Mouse (Mus musculus): ENCODE measurements around the gene Ano6.

Ano6 gene

DNA sequence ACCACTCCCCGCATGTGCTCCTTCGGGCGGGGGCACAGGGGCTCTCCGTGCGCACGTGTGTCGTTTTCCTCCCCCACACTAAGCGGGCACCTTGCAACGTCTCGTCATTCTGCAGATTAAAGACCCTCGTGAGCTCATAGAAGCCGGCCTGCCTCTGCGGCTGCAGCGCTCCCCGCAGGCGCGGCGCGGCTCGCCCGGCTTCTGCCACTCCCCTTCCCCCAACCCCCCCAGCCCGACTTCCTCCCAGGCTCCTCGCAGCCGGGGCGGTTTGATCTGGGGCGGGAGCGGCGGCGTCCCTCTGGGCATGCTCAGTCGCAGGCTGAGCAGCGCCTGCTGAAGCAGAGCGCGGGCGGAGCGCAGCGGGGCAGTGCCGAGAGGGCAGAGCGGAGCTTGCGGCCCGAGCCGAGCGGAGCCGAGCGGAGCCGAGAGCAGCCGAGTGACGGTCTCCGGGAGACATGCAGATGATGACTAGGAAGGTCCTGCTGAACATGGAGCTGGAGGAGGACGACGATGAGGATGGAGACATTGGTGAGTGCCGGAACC lies at the start of gene Ano6:
Gene Ano6, plus strand, starts transcription at position 315 of the 543 bp plus-strand sequence.
- peak; percentile 94 for DNase-seq

DNA sequence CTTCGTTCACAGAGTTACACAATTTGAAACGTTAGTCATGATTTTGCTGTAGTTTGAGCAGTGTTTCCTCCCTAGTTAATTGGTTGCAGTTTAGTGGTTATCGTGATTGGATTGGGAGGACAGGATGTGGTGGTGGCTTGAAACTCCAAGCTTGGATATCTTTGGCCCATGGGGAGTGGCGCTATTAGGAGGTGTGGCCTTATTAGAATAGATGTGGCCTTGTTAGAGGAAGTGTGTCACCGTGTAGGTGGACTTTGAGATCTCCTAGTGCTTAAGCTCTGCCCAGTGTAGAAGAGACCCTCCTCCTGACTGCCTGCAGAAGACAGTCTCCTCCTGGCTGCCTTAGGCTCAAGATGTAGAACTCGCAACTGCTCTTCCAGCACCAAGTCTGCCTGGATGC lies 47.7 kb upstream of the Ano6 start:
- no peak for DNase-seq

DNA sequence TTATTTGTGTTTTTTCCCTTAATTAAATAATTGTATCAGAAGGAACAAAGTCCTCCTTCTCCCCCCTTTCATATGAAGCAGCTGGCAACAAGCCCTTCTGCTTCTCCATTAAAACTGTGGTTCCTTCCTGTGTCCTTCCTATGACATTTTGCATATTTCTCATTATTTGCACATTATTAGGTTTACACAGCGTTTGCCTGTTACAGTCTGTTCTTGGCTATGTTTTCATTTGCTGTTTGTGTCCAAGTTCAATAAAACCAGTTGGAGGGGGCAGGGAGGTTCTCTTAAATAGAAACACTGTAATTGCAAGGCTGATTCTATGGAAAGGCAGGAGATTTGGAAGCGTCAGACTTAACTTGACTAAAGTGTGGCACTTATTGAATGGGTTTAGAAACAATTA lies 46.8 kb upstream of the Ano6 start:
- DNase-seq, result no peak

DNA sequence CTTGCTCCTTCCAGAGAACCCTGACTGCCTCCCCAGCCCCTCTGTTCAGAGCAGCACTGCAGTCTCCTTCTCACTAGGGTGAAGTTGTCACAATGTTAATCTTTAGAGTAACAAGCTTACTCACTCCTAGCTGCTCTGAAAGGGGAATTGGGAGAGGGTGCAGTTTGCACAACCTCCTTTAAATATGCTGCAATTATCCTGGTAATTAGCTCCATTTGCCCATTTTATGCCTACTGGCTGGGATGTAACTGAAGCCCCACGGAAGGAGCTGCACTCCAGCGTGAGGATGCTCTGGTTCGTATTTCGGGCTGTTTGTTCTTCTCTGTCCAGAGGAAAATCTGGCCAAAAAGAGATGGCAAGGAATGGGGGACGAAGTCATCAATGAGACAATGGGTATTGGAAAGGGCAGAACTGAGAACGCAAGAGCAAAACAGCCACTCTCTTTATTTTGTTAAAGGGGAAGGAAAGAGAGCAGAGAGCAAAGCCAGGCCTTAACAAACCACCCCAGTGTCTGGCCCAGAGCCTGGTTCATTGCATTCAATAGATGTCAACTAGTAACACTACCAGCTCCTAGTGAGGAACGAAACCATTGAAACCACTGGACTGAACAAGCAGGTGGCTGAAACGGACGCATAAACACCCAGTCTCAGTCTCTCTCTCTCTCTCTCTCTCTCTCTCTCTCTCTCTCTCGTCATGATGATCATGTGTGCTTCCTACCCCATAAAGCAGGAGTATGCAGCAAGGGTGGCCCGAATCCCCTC lies 45.1 kb upstream of the Ano6 start:
- DNase-seq, result no peak

DNA sequence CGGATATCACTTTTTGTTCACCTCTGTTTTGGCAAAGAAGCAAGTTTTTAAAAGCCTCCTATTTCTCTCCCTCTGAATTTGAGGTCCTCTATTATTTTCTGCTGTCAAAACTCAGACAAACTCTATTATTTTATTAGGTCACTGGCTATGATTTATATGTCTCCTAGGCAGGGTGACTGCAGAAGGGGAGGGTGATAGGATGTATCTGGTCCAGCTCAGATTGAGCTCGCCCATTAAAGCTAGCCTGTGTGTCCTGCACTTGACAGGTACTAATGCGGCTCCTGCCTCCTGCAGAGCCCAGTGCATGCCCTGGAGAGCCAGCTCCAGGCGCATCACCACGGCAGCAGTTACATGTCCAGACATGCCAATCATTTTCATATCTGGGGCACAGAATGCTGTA lies 44.1 kb upstream of the Ano6 start:
- DNase-seq, result no peak

DNA sequence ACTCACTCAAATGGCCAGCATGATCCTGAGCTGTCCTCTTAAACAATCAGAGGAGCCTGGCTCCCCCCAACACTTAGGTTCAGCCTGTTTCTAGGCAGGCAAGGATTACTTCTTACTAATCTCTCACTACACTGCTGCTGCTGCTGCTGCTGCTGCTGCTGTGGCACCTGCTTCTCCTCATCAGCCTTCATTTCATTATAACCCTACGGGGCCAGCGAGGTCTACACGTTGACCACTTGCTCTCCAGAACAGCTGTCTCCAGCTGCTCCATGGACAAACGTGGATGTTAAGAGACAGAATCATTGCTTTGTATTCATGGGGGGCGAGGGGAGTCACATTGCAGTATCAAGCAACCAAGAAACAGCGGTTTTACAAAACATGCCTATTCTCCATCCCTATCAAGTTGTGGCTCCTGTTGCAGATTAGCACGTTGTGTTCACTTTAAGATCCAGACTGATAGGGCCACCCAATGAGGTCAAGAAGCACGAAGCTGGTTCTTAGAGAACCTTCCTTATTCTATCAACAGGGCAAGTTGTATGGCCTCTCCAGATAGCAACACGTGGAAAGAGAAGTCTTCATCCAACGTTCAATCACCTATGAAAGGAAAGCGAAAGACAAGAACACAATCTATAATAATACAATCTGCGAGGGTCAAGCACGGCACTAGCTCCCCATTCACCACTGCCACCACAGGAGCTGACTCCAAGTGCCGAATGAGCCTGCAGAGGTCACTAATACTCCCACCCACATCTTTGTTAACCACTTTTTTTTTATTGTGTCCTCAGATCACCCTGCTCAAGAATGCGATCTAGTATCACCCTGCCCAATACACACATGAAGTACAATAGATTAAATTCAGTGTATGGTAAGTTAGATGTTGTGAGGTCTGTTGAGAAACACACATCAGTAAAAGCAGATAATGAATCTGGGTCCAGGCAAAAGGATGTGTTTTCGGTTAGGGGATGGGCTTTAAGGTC lies 43.4 kb upstream of the Ano6 start:
- no peak for DNase-seq

DNA sequence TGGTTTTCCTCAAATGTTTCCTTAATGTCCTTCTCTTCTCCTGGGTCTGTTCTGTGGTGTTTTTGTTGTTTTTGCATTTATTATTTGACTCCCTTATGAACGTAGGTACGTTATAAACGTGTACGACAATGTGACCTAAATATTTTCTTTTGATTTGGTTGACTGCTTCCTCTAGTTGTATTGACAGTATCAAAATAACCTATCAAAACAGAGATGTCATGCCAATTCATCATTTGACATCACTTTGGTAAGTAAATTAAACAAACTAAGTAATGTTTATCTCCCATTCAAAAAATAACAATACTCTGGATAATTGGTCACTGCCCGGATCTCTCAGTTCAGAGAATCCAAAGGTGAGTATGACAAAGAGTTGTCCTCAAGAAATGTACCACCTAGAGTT lies 41.4 kb upstream of the Ano6 start:
- DNase-seq, result no peak

DNA sequence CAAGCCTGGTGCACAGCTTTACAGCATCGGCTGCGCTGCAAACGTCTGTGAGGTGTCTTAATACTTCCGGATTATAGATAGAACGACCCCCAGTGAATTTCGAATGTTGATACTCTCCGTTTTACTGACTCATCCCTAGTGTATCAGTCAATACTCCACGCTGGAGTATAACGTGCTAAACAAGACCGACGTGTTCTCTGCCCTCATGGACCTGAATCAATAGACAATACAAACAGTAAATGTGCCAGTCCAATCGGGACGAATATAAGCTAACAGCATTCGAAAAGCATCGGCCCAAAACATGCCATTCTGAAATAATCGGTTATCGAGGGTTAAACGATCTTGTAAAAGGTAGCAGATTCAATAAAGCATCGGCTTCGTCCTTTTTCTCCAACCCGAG lies 40.6 kb upstream of the Ano6 start:
- no peak for DNase-seq

DNA sequence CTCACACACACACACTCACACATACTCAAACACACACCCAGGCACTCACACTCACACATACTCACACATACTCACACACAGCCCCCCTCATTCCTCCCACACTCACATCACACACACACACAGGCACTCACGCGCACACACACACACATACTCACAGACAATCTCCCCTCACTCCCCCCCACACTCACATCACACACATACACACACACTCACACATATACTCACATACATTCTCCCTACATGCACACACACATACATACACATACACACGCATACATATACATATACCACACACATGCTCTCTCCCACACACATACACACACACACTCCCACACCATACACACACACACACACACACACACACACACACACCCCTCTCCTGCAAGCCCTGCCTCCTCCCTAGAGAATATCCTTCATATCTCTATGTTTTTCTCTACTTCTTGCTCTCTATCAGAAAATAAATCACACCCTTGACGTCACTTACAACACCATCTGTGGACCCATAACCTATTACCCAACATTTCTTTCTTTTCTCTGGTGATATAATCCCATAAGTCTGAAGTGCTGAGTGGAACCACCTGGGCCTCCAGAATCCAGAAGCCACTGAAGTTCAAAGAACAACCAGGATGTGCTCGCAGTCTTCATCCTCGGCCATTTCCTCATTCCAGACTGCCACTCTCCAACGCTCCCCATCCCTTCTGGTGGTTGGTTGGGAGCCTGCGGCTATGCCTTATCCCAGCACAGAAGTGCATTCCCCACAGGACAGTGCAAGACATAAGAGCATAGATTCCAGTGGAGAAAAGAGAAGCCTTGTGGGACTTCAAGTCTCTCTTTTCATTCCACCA lies 38.6 kb upstream of the Ano6 start:
- DNase-seq, result no peak

DNA sequence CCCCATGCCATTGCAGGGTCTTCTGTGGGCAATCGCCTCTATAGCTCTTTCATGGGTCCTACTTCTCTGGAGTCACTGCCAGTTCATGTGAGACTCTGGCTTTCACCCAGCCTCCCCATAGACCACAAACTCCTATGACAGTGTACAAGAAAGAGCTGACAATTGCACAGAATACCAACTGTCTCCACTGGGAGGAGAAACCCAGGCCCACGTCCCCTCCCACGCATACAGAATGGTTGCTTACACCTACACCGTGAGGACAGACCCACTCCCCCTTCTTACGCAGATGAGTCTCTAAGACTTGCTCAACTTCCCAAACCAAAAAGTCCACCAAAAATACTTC lies 38.0 kb upstream of the Ano6 start:
- no peak for DNase-seq

DNA sequence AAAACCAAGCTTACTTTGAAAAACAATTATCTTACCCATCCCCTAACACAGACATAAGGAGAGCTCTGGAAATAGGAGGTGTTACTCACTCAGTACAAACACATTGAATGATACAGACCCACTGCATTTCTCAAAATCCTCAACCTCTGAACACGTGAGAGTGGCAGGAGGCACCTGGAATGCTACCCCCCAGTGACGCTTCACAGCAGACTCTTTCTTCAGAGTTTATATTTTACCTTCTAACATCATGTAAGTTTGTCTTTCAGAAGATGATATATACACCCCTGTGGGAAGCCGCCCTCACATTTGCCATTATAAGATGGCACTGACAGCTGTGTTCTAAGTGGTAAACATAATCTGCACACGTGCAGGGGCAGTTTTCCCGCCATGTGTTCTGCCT lies 37.6 kb upstream of the Ano6 start:
- no peak for DNase-seq

DNA sequence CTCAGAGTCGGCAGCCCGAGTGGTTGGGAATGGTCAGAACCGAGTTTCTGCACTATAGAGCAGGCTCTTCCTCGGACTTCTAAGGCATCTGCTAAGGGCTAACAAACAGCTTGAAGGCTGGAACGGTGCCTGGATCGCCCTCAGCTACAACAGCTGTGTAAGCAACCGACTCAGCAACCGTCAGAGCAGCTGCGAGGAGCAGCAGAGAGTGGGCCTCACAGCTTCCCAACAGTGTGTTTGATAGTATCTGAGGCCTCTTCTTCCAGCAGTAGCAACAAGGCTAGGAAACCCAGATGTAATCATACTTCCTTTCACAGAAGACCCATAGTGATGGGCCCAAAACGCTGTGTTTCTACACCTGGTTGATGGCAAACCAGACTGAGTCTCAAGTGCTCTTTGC lies 33.5 kb upstream of the Ano6 start:
- DNase-seq, result peak; percentile 79

DNA sequence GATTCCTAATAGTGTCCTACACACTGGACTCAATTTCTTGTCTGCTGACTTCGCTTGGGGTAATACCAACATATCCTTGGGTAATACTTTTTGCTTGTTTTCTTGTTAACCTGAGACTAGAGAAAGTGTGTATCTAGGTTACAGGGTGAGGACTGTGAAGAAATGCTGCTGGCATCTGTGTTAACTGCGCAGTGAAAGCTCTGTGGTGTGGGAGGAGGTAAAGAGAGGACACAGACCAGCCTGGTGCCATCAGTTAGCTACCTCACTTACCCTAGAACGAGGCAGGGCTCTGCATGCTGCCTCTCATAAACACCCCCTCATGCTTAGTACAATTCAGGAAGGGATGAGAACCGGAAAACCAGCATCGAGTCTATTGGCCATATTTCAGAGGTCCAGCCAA lies 32.6 kb upstream of the Ano6 start:
- DNase-seq, result no peak

DNA sequence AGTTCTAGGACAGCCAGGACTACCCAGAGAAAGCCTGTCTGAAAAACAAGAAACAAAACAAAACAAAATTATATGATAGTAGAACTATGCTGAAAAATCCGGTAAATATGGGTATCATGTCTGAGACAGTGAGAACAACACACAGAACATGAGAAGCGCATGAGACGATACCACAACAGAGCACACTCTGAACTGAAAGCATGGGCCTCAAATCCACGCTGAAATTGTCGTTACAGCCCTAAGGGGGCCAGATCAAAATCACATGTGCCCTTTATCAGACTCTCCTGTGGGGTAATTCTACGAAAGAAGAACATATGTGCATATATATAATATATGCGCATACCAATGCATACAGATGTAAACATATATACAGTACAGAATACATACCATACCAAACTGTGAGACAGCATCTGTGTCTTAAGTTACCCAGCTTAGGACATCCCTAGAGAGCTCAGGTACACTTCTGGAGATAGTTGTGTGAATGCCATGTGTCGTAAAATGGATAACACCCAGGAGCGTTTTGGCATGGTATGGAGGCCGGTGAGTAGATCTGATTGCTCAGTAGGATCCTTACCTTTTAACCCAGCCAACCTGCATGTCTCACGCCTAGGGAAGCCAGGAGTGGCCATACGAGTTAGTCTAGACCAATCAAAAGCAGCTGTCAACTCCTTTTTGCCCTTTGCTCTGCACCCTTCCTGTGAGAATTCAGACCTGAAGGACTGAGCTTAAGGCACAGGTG lies 31.8 kb upstream of the Ano6 start:
- no peak for DNase-seq

DNA sequence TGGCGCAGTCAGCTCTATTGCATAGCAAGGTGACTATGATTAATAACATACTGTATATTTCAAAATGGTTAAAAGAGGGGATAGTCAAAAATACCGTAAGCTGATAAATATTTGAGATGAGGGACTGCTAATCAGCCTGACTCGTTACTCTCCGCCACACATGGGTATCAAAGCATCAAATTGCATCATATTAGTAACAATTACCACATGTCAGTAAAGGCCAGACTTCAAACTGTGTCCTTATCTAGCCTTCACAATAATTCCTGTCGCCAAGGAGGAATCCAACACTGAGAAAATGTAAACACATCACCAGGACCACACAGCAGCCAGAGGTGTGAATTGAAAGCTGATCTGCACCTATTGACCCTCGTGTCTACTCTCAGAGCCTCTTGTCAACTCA lies 30.8 kb upstream of the Ano6 start:
- DNase-seq, result no peak

DNA sequence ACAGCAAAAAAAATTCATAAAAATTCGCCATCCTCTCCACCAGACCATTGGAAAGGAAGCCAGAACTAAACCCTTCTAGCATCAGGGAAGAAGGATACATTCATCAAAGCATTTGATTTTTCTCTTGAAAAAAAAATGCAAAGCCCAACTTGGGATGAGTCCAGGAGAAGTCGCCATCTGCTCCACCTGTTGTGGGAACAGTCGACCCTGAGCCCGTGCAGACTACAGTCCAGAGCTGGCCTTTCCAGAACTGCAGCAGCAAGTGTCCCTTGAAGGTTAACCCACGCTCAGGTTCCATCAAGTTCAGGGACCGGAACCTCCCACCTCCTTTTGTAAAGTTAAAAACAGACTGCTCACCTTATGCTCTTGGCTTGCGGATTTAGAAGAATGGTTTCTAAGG lies 29.2 kb upstream of the Ano6 start:
- DNase-seq, result no peak

DNA sequence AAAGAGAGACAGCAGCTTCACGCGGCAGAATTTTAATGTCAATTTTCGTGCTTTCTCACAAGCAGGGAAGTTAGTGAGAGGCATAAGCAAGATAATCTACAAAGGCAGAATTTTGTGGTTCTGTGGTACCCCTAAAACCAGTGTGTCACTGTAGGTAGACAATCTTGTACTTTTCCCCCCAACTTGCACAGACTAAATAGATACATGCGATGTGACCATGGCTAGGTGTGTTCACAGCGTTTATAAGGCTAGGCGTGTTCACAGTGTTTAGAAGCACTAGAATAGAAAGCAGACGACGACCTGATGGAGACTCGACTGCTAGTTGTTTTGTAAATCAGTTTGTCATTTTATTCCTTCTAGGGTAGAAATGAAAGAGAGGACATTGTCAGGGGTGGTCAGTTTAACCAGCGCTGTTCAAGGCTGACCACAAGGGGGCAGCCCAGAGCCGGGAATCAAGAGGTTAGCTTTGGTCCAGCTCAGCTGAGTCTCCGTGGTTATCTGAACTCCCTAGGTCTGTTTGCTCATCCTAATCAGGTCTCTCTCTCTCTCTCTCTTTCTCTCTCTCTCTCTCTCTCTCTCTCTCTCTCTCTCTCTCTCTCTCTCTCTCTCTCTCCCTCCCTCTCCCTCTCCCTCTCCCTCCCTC lies 27.9 kb upstream of the Ano6 start:
- DNase-seq, result peak; percentile 74

DNA sequence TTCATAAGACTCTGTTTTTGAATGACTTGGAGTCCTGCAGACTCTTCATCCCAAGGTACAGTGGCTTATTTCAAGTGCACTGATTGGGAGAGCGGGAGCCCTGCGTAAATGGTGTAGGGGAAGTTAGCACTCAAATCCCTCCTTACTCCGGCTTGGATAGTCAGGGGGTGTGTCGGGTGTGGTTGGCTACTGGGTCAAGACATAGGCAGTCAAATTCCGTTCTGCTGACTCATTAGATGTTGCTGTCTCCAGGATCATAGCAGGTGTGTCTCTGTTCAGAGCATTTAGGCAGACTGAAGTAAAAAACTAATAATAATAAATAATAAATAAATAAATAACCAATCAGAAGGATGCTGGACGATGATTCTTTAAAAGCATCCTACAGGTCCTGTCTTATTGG lies 27.2 kb upstream of the Ano6 start:
- no peak for DNase-seq

DNA sequence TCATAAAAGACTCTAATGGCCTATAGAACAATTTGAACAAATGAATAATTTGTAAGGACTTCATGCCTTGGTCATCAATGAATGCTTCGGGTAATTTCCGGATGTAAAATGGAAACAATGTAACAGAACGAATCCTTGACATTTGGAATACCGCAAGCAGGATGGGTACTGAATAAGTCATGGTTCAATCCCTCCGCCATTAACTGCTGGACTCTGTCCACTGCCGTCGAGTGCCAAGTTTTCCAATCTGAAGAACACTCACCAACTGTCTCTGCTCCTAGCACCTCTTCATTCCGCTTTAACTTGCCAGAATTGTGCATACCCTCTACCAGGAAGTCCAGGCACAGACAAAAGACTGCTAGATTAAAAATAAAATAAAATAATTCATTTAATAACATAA lies 25.4 kb upstream of the Ano6 start:
- no peak for DNase-seq

DNA sequence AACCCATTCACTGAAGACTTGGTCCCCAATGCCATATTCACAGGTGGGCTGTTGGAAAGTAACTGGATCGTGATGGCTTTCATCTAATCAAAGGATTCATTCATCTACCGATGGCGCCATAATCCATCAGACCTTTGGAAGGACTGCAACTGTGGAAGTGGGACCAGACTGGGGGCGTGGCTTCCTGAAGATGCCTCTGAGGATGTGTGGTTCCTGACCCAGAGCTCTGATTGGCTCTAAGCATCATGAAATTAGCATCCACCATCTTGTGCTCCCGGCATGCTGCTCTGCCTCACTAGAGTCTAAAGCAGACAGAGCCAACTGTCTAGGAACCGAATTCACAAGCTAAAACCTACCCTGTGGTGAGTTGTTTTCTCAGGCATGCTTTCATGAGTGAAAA lies 24.7 kb upstream of the Ano6 start:
- DNase-seq, result no peak

DNA sequence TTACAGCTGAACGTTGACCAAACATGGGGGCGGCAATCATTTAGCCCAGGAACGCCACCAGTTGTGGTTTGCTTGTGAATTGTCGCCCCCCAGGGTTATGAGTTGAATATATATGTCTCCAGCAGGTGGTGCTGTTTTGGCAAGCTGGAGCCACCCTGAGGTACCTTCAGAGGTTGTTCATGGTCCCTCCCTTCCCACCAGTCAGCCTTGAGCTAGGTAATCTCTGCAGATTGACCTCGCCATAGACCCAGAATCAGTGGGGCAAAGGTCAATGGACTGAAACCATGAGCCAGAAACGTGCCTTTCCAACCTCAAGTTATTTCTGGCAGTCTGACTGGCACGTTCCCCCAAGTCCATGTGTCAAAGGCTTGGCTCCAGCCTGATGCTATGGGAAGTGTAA lies 22.8 kb upstream of the Ano6 start:
- no peak for DNase-seq

DNA sequence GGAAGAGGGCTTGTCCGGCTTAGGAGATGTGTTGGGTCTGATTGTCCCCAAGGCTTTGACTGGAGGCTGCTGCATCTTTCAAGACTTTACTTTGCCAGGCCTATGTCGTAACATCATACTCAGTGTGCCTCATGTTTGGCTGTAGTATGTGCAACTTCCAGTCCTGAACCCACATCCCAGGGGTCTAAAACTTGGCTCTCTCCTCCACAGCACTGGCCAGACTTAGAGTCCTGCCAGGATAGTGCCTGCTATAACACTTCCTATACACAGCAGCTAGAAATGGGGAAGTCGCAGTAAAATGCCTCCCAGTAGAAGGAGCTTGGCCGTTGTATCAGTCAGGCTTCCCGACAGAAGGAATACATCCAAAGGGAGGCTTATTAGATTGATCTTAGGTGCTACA lies 21.9 kb upstream of the Ano6 start:
- no peak for DNase-seq

Measured in right cerebral cortex, postnatal 14 days (tissue).